Mouse (Mus musculus) heart, postnatal 0 days (tissue): ENCODE results near the gene Prss23.

ENCODE experiments used
- CTCF ChIP-seq: IDR thresholded peaks from 2 replicates; pipeline ENCODE4 v1.5.1; 2016; ENCODE audit warnings: antibody characterized with exemption, control low read depth, low read depth
- EP300 ChIP-seq: IDR thresholded peaks from 2 replicates; pipeline ENCODE4 v1.6.1; 2016; ENCODE audit warnings: antibody characterized with exemption, low read depth

DNA sequence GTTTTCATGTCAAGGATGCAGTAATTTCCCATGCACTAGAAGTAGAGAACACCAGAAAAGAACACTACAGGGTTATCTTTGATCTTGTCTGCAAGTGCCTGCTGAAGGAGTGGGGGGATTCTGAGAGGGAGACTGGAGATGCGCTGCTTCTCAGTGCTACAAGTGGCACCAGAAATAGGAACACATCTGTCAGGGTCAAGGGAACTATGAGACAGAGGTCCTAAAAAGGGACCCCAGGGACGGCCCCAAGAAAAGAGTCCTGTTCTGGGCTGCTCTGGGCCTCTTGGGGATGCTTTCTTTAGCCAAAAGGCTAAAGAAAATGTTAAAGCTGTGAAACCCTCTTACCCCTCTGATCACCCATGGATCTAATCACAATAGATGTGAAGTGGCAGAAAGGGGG lies 35.2 kb upstream of the Prss23 start:
- TF ChIP-seq EP300 (no peak), CTCF (no peak)
